Mouse (Mus musculus) hindbrain, embryonic 11.5 days (tissue): Measurements from ENCODE around the gene Sel1l. TPM values are rescaled to one million over a fixed set of nuclear protein-coding genes. Genes with fewer than 3 reads are reported as not detected.

Experiments
- ATAC-seq: fragments of 200-750 bp; cut with Nextera tagmentation; 2 replicates; pipeline ENCODE4 v1.8.0; 2017; ENCODE audit warnings: mild to moderate bottlenecking, moderate TSS enrichment, moderate library complexity; ENCODE audit not compliant: low FRiP score
- DNase-seq: peaks from one replicate; pipeline ENCODE4 v3.0.0-alpha.2; 2015; ENCODE audit warnings: low spot score
- H3K27ac ChIP-seq: fragments of 300-500 bp; sonication (generic); 2 replicates; pipeline ENCODE4 v1.5.1; 2014; ENCODE audit warnings: mild to moderate bottlenecking, low read depth, low read length
- H3K27me3 ChIP-seq: fragments of 300-500 bp; sonication (generic); 2 replicates; pipeline ENCODE4 v1.6.1; 2014; ENCODE audit warnings: mild to moderate bottlenecking, low read length, moderate library complexity, mixed read lengths; ENCODE audit not compliant: control insufficient read depth, insufficient read depth
- H3K36me3 ChIP-seq: fragments of 300-500 bp; sonication (generic); 2 replicates; pipeline ENCODE4 v1.6.1; 2014; ENCODE audit warnings: mild to moderate bottlenecking, low read length, moderate library complexity, mixed read lengths; ENCODE audit not compliant: control insufficient read depth, insufficient read depth
- H3K4me1 ChIP-seq: fragments of 300-500 bp; sonication (generic); replicated peaks from 2 replicates; pipeline ENCODE4 v1.6.1; 2014; ENCODE audit warnings: low read length, mixed read lengths; ENCODE audit not compliant: control insufficient read depth, insufficient read depth
- H3K4me2 ChIP-seq: fragments of 300-500 bp; sonication (generic); replicated peaks from 2 replicates; pipeline ENCODE4 v1.6.1; 2014; ENCODE audit warnings: mild to moderate bottlenecking, low read depth, low read length
- H3K4me3 ChIP-seq: fragments of 300-500 bp; sonication (generic); 2 replicates; pipeline ENCODE4 v1.5.1; 2014; ENCODE audit warnings: low read depth, low read length
- H3K9ac ChIP-seq: fragments of 300-500 bp; sonication (generic); 2 replicates; pipeline ENCODE4 v1.6.1; 2014; ENCODE audit warnings: low read depth, low read length
- H3K9me3 ChIP-seq: fragments of 300-500 bp; sonication (generic); 2 replicates; pipeline ENCODE4 v1.6.1; 2016; ENCODE audit warnings: low read length; ENCODE audit not compliant: control insufficient read depth
- WGBS: fragments of 180-500 bp; shearing (Covaris S2); extraction: QIAGEN DNeasy Blood & Tissue Kit; methylation state at CpG from one replicate; pipeline ENCODE4 v1.1.7; 2014; 5-methylcytosine and 5-hydroxymethylcytosine counted together
- polyA plus RNA-seq: library from polyadenylated mRNA; unstranded; fragments of >200 nt; fragmentation: Nextera tagmentation; extraction: Ambion mirVana; gene quantifications from 2 replicates; pipeline ENCODE4 v1.2.1, GENCODE M21; 2014

Gene Sel1l
- polyA plus RNA-seq = 76.3 and 82.7 TPM in 2 replicates

GRCm38 (mm10) chr12:91849045-91849467, at the start of gene Sel1l:
Gene Sel1l (minus strand): TSS chr12:91849157.
- Histone ChIP-seq H3K9ac (peak within 1 kb of the TSS; percentile 87), H3K36me3 (no peaks in the 10 kb centered on the region), H3K9me3 (no peaks in the 10 kb centered on the region), H3K4me2 (peak within 1 kb of the TSS; percentile 82), H3K4me1 (0 out of 2 replicates have a peak, but pooled peaks cover 2% of the 10 kb centered on the region), H3K27me3 (no peaks in the 10 kb centered on the region), H3K4me3 (peak within 1 kb of the TSS; percentile 82), H3K27ac (peak within 1 kb of the TSS; percentile 62)
- DNase-seq (peak; percentile 95), ATAC-seq (peak; percentile 100)
- WGBS = under 1% methylated on average over 33 of the region's 35 CpGs

GRCm38 (mm10) chr12:91892622-91893560, 43.9 kb upstream of the Sel1l start:
- no peaks in the 10 kb centered on the region for H3K9me3 ChIP-seq
- H3K36me3 ChIP-seq = no peaks in the 10 kb centered on the region
- ATAC-seq (no peak), DNase-seq (no peak)
- no peak overlapping the region for H3K27ac ChIP-seq
- H3K4me1 ChIP-seq = no peaks in the 10 kb centered on the region
- no peaks in the 10 kb centered on the region for H3K27me3 ChIP-seq
- 86% methylated on average over 9 of the region's 9 CpGs for WGBS
- no peak overlapping the region for H3K4me3 ChIP-seq
- no peak overlapping the region for H3K4me2 ChIP-seq
- H3K9ac ChIP-seq = no peak overlapping the region

- ATAC-seq (no peak), DNase-seq (no peak)
- Histone ChIP-seq H3K4me1 (no peaks in the 10 kb centered on the region), H3K27me3 (no peaks in the 10 kb centered on the region), H3K9ac (no peak overlapping the region), H3K4me3 (no peak overlapping the region), H3K27ac (no peak overlapping the region), H3K36me3 (no peaks in the 10 kb centered on the region), H3K9me3 (no peaks in the 10 kb centered on the region), H3K4me2 (no peak overlapping the region)
- 80% methylated on average over 13 of the region's 13 CpGs for WGBS
Observed at GRCm38 (mm10) chr12:91880431-91880830, 31.5 kb upstream of the Sel1l start.

GRCm38 (mm10) chr12:91878912-91879250, 29.9 kb upstream of the Sel1l start:
- Histone ChIP-seq H3K4me1 (no peaks in the 10 kb centered on the region), H3K4me2 (no peak overlapping the region), H3K36me3 (no peaks in the 10 kb centered on the region), H3K9ac (no peak overlapping the region), H3K9me3 (no peaks in the 10 kb centered on the region), H3K27ac (no peak overlapping the region), H3K4me3 (no peak overlapping the region), H3K27me3 (no peaks in the 10 kb centered on the region)
- DNase-seq (peak; percentile 10), ATAC-seq (peak; percentile 51; the same call in 1 of the 2 replicates)
- 72% methylated on average over 8 of the region's 8 CpGs for WGBS

- 69% methylated on average over 21 of the region's 21 CpGs for WGBS
- Histone ChIP-seq H3K36me3 (no peaks in the 10 kb centered on the region), H3K9ac (no peak overlapping the region), H3K4me3 (no peak overlapping the region), H3K4me2 (no peak overlapping the region), H3K4me1 (no peaks in the 10 kb centered on the region), H3K27me3 (no peaks in the 10 kb centered on the region), H3K27ac (no peak overlapping the region), H3K9me3 (no peaks in the 10 kb centered on the region)
- DNase-seq (peak; percentile 21), ATAC-seq (0 out of 2 replicates have a peak, but pooled peaks have one; percentile 60)
Observed at GRCm38 (mm10) chr12:91878056-91878911, 29.3 kb upstream of the Sel1l start.

GRCm38 (mm10) chr12:91877646-91878045, 28.7 kb upstream of the Sel1l start:
- DNase-seq (peak; percentile 63), ATAC-seq (0 out of 2 replicates have a peak, but pooled peaks have one; percentile 48)
- Histone ChIP-seq H3K4me1 (no peaks in the 10 kb centered on the region), H3K9me3 (no peaks in the 10 kb centered on the region), H3K27me3 (no peaks in the 10 kb centered on the region), H3K9ac (no peak overlapping the region), H3K36me3 (no peaks in the 10 kb centered on the region), H3K27ac (no peak overlapping the region), H3K4me3 (no peak overlapping the region), H3K4me2 (no peak overlapping the region)
- WGBS = 45% methylated on average over 5 of the region's 5 CpGs

GRCm38 (mm10) chr12:91870671-91871070, 21.7 kb upstream of the Sel1l start:
- Histone ChIP-seq H3K27me3 (no peaks in the 10 kb centered on the region), H3K27ac (no peak overlapping the region), H3K4me1 (no peaks in the 10 kb centered on the region), H3K36me3 (no peaks in the 10 kb centered on the region), H3K9ac (no peak overlapping the region), H3K4me3 (no peak overlapping the region), H3K4me2 (no peak overlapping the region), H3K9me3 (no peaks in the 10 kb centered on the region)
- ATAC-seq (no peak), DNase-seq (no peak)
- 86% methylated on average over 11 of the region's 11 CpGs for WGBS

- no peak overlapping the region for H3K4me3 ChIP-seq
- WGBS = 80% methylated on average over 4 of the region's 4 CpGs
- no peaks in the 10 kb centered on the region for H3K36me3 ChIP-seq
- no peak overlapping the region for H3K27ac ChIP-seq
- ATAC-seq (no peak), DNase-seq (no peak)
- no peak overlapping the region for H3K4me2 ChIP-seq
- H3K27me3 ChIP-seq = no peaks in the 10 kb centered on the region
- H3K9me3 ChIP-seq = no peaks in the 10 kb centered on the region
- no peaks in the 10 kb centered on the region for H3K4me1 ChIP-seq
- H3K9ac ChIP-seq = no peak overlapping the region
Observed at GRCm38 (mm10) chr12:91869352-91869751, 20.4 kb upstream of the Sel1l start.
